Mouse (Mus musculus): Measurements from ENCODE around the gene Gm37240.

Gm37240 gene

DNA sequence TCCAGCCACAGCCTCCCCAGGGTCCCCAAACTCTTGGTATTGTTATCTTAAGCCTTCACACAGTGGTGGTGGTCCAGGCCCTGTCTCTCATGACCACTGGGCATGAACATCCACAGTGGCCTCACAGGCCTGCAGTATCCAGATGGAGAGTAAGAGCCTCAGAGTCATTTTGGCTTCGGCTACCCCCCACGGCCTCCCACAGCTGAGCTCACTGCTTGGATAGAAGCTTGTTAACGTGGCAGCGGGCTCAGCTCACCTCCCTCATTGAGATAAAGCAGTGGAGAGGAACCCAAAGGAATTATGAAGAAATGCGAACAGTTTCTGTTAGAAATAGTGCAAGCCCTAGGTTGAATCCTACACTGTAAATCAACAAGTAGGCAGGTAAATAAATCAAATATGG lies 1439.5 kb downstream of the Gm37240 start:
- no peak for DNase-seq (ENCODE audit: low read depth, low spot score)

Data from ZHBTc4 (cell line).